Comparison of ENCODE assay signal across 8 mouse cellular contexts in genomic region chr2:58324118-58324901, GRCm38 (mm10). TPM values are rescaled to one million over a fixed set of nuclear protein-coding genes. Genes with fewer than 3 reads are reported as not detected.
DNase-seq lines count a peak whose midpoint lies in the region; ATAC-seq lines count a peak whose summit lies in the region.

No protein-coding gene starts in this region.

- H3K4me3 ChIP-seq in embryonic facial prominence, embryonic 13.5 days: peak overlapping the region; percentile 51
- peak overlapping the region; percentile 26 for H3K4me3 ChIP-seq in hindbrain, embryonic 14.5 days (replicated peaks; ENCODE audit: low read length)

- peak overlapping the region; percentile 79 for H3K9ac ChIP-seq in embryonic facial prominence, embryonic 13.5 days
- H3K9ac ChIP-seq in hindbrain, embryonic 14.5 days: peak overlapping the region; percentile 56

- intact Hi-C loops in left cerebral cortex, postnatal 10 days (cut with DNase I): loop anchor here (10.0 kb wide), 1 partner anchor 290 kb away; no protein-coding TSS in a partner anchor

- 10% methylated on average over 23 of the region's 23 CpGs for WGBS in embryonic facial prominence, embryonic 13.5 days
- 12% methylated on average over 23 of the region's 23 CpGs for WGBS in hindbrain, embryonic 14.5 days

- no peaks in the 10 kb centered on the region for H3K9me3 ChIP-seq in embryonic facial prominence, embryonic 13.5 days
- H3K9me3 ChIP-seq in hindbrain, embryonic 14.5 days (ENCODE audit: control insufficient read depth, low read length): no peaks in the 10 kb centered on the region

- ATAC-seq in embryonic facial prominence, embryonic 13.5 days (ENCODE audit: insufficient number of reproducible peaks, insufficient read depth, low FRiP score, low TSS enrichment, low read depth): peak; percentile 76
- ATAC-seq in hindbrain, embryonic 14.5 days (ENCODE audit: low FRiP score): peak; percentile 94
- peak; percentile 78 for ATAC-seq in megakaryocyte, adult 5-6 weeks (ENCODE audit: poor library complexity, severe bottlenecking)
- no peak for ATAC-seq in erythroblast, adult 5-6 weeks (replicated peaks; ENCODE audit: low FRiP score, poor library complexity, severe bottlenecking)

- no peak overlapping the region for H3K27ac ChIP-seq in embryonic facial prominence, embryonic 13.5 days
- H3K27ac ChIP-seq in hindbrain, embryonic 14.5 days: peak overlapping the region; percentile 16; the same call in 1 of the 2 replicates

- DNase-seq in ES-CJ7 (ENCODE audit: low read depth, low spot score): peak; percentile 53
- peak; percentile 26 to 34 for DNase-seq in adrenal gland, postnatal 36 days
- peak; percentile 64 for DNase-seq in hindbrain, embryonic 14.5 days (ENCODE audit: low spot score)
- peak; percentile 23 to 65 for DNase-seq in left cerebral cortex, postnatal 10 days (ENCODE audit: extremely low spot score in 1 of 2, low spot score in 2 of 2)
- peak; percentile 69 to 70 for DNase-seq in right cerebral cortex, adult 2 months (ENCODE audit: low spot score in 2 of 2)

- H3K27me3 ChIP-seq in embryonic facial prominence, embryonic 13.5 days: no peaks in the 10 kb centered on the region
- H3K27me3 ChIP-seq in hindbrain, embryonic 14.5 days (ENCODE audit: control insufficient read depth, insufficient read depth, low read length): no peaks in the 10 kb centered on the region

- H3K4me1 ChIP-seq in embryonic facial prominence, embryonic 13.5 days: peaks cover 7% of the 10 kb centered on the region; the same call in 1 of the 2 replicates
- H3K4me1 ChIP-seq in hindbrain, embryonic 14.5 days (replicated peaks; ENCODE audit: control insufficient read depth, insufficient read depth, low read length): no peaks in the 10 kb centered on the region

- no peaks in the 10 kb centered on the region for H3K36me3 ChIP-seq in embryonic facial prominence, embryonic 13.5 days
- H3K36me3 ChIP-seq in hindbrain, embryonic 14.5 days (replicated peaks; ENCODE audit: control insufficient read depth, insufficient read depth): no peaks in the 10 kb centered on the region

- H3K4me2 ChIP-seq in embryonic facial prominence, embryonic 13.5 days: peak overlapping the region; percentile 81
- H3K4me2 ChIP-seq in hindbrain, embryonic 14.5 days (replicated peaks): peak overlapping the region; percentile 54

RNA-seq across cellular contexts. Expression of gene Acvr1c, which starts 33.4 kb away (rescaled TPM):
- total RNA-seq in adrenal gland, postnatal 36 days (2021): 10 to 100 TPM; 17.9 to 35.5 TPM
- polyA plus RNA-seq in embryonic facial prominence, embryonic 13.5 days (2015; fragmentation: Nextera tagmentation; extraction: Ambion mirVana): 0.32 and 0.40 TPM in 2 replicates
- 0.58 and 0.63 TPM in 2 replicates for polyA plus RNA-seq in hindbrain, embryonic 14.5 days (2014; fragmentation: Nextera tagmentation; extraction: Ambion mirVana)
- 1 to 10 TPM; 4.2 to 5.4 TPM for total RNA-seq in left cerebral cortex, postnatal 10 days (2021)
- 0.02 TPM in 1 of 2 replicates, not detected in the other for total RNA-seq in megakaryocyte, adult 5-6 weeks (2015)
- 0.12 and 0.15 TPM in 2 replicates for total RNA-seq in megakaryocyte, adult 5-6 weeks (2017)
- under 0.01 TPM in 1 of 2 replicates, not detected in the other for total RNA-seq in erythroblast, adult 5-6 weeks (2015; ENCODE audit: low replicate concordance)
- total RNA-seq in erythroblast, adult 5-6 weeks (2017; ENCODE audit: low replicate concordance): 0.14 TPM in 1 of 2 replicates, not detected in the other

Comparison
In these comparisons a context has a peak if more than half of its experiments do, and no peak if none do; other contexts are left out.
1. RNA of gene Acvr1c, which starts 33.4 kb away (total RNA-seq): 17.9 to 35.5 TPM in adrenal gland, postnatal 36 days and 4.2 to 5.4 TPM in left cerebral cortex, postnatal 10 days; 0.02 to 0.15 TPM in megakaryocyte, adult 5-6 weeks and under 0.01 to 0.14 TPM in erythroblast, adult 5-6 weeks; every median in the first group is over 4 times any median in the second.
2. Peak in every context shown above with its lines, with median percentiles within 50 percentile points of each other: DNase-seq.